30 mouse cellular contexts compared by ENCODE assay signal in genomic region chr3:129397481-129397880, GRCm38 (mm10).
DNase-seq lines count a peak whose midpoint lies in the region; ATAC-seq and TF ChIP-seq lines count a peak whose summit lies in the region.
"Had no signal": no experiment of that assay in that cellular context is flagged by ENCODE, and none has a peak within 500 bp of the region (broad histone marks: within the 10 kb centered on the region; RNA-seq: fewer than 3 reads in every experiment).

No protein-coding gene starts in this region.

- no peaks in the 10 kb centered on the region for H3K36me3 ChIP-seq in lung, embryonic 14.5 days (ENCODE audit: insufficient read depth)
- H3K36me3 ChIP-seq: embryonic facial prominence, embryonic 10.5 days; embryonic facial prominence, embryonic 15.5 days; forebrain, embryonic 12.5 days; heart, embryonic 10.5 days; hindbrain, embryonic 13.5 days; midbrain, embryonic 13.5 days; neural tube, embryonic 15.5 days had no signal

- no peak overlapping the region for H3K9ac ChIP-seq in lung, embryonic 14.5 days
- H3K9ac ChIP-seq: embryonic facial prominence, embryonic 15.5 days; forebrain, embryonic 12.5 days; forebrain, postnatal 0 days; hindbrain, embryonic 13.5 days; midbrain, embryonic 13.5 days; neural tube, embryonic 15.5 days had no signal

- H3K27me3 ChIP-seq in lung, embryonic 14.5 days (ENCODE audit: insufficient read depth, low read length): no peaks in the 10 kb centered on the region
- H3K27me3 ChIP-seq: CH12.LX; embryonic facial prominence, embryonic 15.5 days; forebrain, embryonic 12.5 days; hindbrain, embryonic 13.5 days; megakaryocyte, embryonic 14.5 days; midbrain, embryonic 13.5 days; neural tube, embryonic 15.5 days had no signal

- H3K4me2 ChIP-seq in lung, embryonic 14.5 days: no peak overlapping the region
- H3K4me2 ChIP-seq: embryonic facial prominence, embryonic 15.5 days; forebrain, embryonic 12.5 days; hindbrain, embryonic 13.5 days; liver, embryonic 11.5 days; midbrain, embryonic 13.5 days; neural tube, embryonic 15.5 days had no signal

- H3K9me3 ChIP-seq in lung, embryonic 14.5 days (ENCODE audit: low read depth, low read length): no peaks in the 10 kb centered on the region
- H3K9me3 ChIP-seq: embryonic facial prominence, embryonic 15.5 days; hindbrain, embryonic 13.5 days had no signal

- H3K4me3 ChIP-seq in lung, embryonic 14.5 days (ENCODE audit: low read depth, low read length): no peak overlapping the region
- H3K4me3 ChIP-seq: embryonic facial prominence, embryonic 10.5 days; embryonic facial prominence, embryonic 15.5 days; forebrain, embryonic 12.5 days; heart, embryonic 10.5 days; hindbrain, embryonic 13.5 days; megakaryocyte, embryonic 14.5 days; midbrain, embryonic 13.5 days; neural tube, embryonic 15.5 days had no signal

- DNase-seq in cerebellum, postnatal 4 days (ENCODE audit: low spot score in 2 of 2): no peak
- peak; percentile 14 for DNase-seq in lung, embryonic 14.5 days
- DNase-seq in lung, postnatal 25 days (ENCODE audit: low spot score): no peak
- peak; percentile 9 for DNase-seq in cerebellum, adult 8-10 months
- DNase-seq in cerebellum, postnatal 25 days: peak; percentile 21 to 52
- DNase-seq in frontal cortex, postnatal 36 days (ENCODE audit: low spot score in 2 of 2): no peak
- DNase-seq in layer of hippocampus, adult 8-10 months (ENCODE audit: low spot score in 2 of 2): no peak
- DNase-seq: adrenal gland, adult 8-10 months; forebrain, postnatal 0 days; gastrocnemius, postnatal 14 days; heart, postnatal 36 days; kidney, adult 8-10 months; kidney, postnatal 36 days; lung, postnatal 4 days; retina, postnatal 1 day; right cerebral cortex, postnatal 25 days; thymus, postnatal 14 days had no signal

- H3K27ac ChIP-seq in lung, embryonic 14.5 days (ENCODE audit: low read depth): no peak overlapping the region
- H3K27ac ChIP-seq: embryonic facial prominence, embryonic 10.5 days; embryonic facial prominence, embryonic 15.5 days; forebrain, embryonic 12.5 days; heart, embryonic 10.5 days; hindbrain, embryonic 13.5 days; midbrain, embryonic 13.5 days; neural tube, embryonic 15.5 days had no signal

- WGBS in lung, embryonic 14.5 days: 14% methylated on average over 4 of the region's 4 CpGs

- 0 out of 2 replicates have a peak, but pooled peaks have one; percentile 64 for ATAC-seq in cerebellum, adult (ENCODE audit: insufficient number of reproducible peaks, low FRiP score, low TSS enrichment)
- ATAC-seq in lung, embryonic 14.5 days (ENCODE audit: insufficient read depth): no peak
- ATAC-seq: activated CD4-positive, CD25-positive, alpha-beta regulatory T cell, adult 4 months; forebrain, postnatal 0 days; intestine, embryonic 16.5 days; midbrain, embryonic 13.5 days had no signal

- TF ChIP-seq CTCF in lung, embryonic 14.5 days (IDR thresholded peaks at IDR 0.05; ENCODE audit: low read depth): no peak

- no peaks in the 10 kb centered on the region for H3K4me1 ChIP-seq in lung, embryonic 14.5 days (ENCODE audit: insufficient read depth)
- H3K4me1 ChIP-seq: embryonic facial prominence, embryonic 15.5 days; forebrain, embryonic 12.5 days; heart, embryonic 10.5 days; megakaryocyte, embryonic 14.5 days; midbrain, embryonic 13.5 days; neural tube, embryonic 15.5 days had no signal

Comparison
In these comparisons a context has a peak if more than half of its experiments do, and no peak if none do; other contexts are left out.
1. DNase-seq: peak in lung, embryonic 14.5 days (single experiment), cerebellum, adult 8-10 months (single experiment) and cerebellum, postnatal 25 days (2 of 2); none in cerebellum, postnatal 4 days (0 of 2), lung, postnatal 25 days (single experiment), frontal cortex, postnatal 36 days (0 of 2) and layer of hippocampus, adult 8-10 months (0 of 2).